Mouse (Mus musculus) urinary bladder, adult 18-20 months (tissue): ENCODE measurements around the gene 6330409D20Rik.

ENCODE experiments used
- DNase-seq, 2 experiments: peaks; one replicate each; pipeline ENCODE4 v3.0.0; 2022; ENCODE audit warnings: low spot score in 2 of 2, mixed read lengths in 2 of 2

6330409D20Rik gene

GRCm38 (mm10) chr2:32703046-32703445, 37.8 kb downstream of the 6330409D20Rik start:
- no peak for DNase-seq

GRCm38 (mm10) chr2:32700966-32701743, 39.7 kb downstream of the 6330409D20Rik start:
- DNase-seq, result no peak

GRCm38 (mm10) chr2:32699680-32700079, 41.1 kb downstream of the 6330409D20Rik start:
- no peak for DNase-seq

- no peak for DNase-seq
These were observed 46.1 kb downstream of the 6330409D20Rik start for GRCm38 (mm10) chr2:32694691-32695090.

GRCm38 (mm10) chr2:32693823-32694411, 46.9 kb downstream of the 6330409D20Rik start:
- peak; percentile 86 to 92 for DNase-seq

GRCm38 (mm10) chr2:32693282-32693681, 47.5 kb downstream of the 6330409D20Rik start:
- no peak for DNase-seq

- DNase-seq, result no peak
These were observed 48.3 kb downstream of the 6330409D20Rik start for GRCm38 (mm10) chr2:32692496-32692895.

- no peak for DNase-seq
These were observed 49.8 kb downstream of the 6330409D20Rik start for GRCm38 (mm10) chr2:32691041-32691440.

- DNase-seq, result peak; percentile 78 to 83
These were observed 51.4 kb downstream of the 6330409D20Rik start for GRCm38 (mm10) chr2:32689420-32689819.

GRCm38 (mm10) chr2:32687562-32687961, 53.3 kb downstream of the 6330409D20Rik start:
- no peak for DNase-seq

- DNase-seq, result no peak
These were observed 54.2 kb downstream of the 6330409D20Rik start for GRCm38 (mm10) chr2:32686640-32687039.

GRCm38 (mm10) chr2:32685807-32686206, 55.0 kb downstream of the 6330409D20Rik start:
- no peak for DNase-seq

GRCm38 (mm10) chr2:32684681-32685428, 56.0 kb downstream of the 6330409D20Rik start:
- DNase-seq, result no peak

- no peak for DNase-seq
These were observed 57.1 kb downstream of the 6330409D20Rik start for GRCm38 (mm10) chr2:32683701-32684100.

- no peak for DNase-seq
These were observed 57.9 kb downstream of the 6330409D20Rik start for GRCm38 (mm10) chr2:32682721-32683417.
